Mouse (Mus musculus): ENCODE results near the gene Olfr520. TPM values are rescaled to one million over a fixed set of nuclear protein-coding genes. Genes with fewer than 3 reads are reported as not detected.
"Not testable (repeated sequence)": the region's sequence is repeated elsewhere in the genome, so short reads cannot be mapped to it uniquely, and the experiment has no call there.

Olfr520 gene
- total RNA-seq, 1 experiment from 2014 or later, result not detected

GRCm38 (mm10) chr7:99712431-99712830, 17.6 kb upstream of the Olfr520 start:
- DNase-seq, result no peak

DNA sequence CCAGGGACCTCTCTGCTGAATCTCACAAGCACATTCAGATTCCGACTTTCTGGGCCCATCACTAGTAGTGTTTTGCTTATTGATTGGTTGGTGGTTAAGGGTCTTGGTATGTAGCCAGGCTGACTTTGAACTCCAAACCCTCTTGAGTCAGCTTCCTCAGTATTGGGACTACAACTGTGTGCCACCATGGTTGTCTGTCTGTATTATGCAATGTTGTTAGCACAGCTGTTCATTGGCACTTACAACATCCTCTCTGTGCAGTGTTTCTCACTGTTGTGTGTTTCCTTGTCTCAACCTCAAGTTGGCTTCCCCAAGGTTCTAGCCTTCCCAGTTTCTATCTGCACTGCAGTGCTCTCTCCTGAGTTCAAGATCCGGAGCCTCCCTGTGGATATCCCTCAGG, 13.5 kb upstream of the Olfr520 start:
- no peak for DNase-seq

- no peak for DNase-seq
Measured at GRCm38 (mm10) chr7:99734612-99735011, 4.5 kb downstream of the Olfr520 start.

DNA sequence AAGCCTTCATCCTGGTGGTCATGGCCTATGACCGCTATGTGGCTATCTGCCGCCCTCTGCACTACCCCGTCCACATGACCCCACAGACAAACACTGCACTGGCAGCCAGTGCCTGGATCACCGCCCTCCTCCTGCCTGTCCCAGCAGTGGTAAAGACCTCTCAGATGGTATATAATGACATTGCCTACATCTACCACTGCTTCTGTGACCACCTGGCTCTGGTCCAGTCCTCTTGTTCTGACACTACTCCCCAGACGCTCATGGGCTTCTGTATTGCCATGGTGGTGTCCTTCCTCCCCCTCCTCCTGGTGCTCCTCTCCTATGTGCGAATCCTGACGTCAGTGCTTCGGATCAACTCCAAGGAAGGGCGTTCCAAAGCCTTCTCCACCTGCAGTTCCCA, 5.4 kb downstream of the Olfr520 start:
- DNase-seq, result not testable (repeated sequence)

DNA sequence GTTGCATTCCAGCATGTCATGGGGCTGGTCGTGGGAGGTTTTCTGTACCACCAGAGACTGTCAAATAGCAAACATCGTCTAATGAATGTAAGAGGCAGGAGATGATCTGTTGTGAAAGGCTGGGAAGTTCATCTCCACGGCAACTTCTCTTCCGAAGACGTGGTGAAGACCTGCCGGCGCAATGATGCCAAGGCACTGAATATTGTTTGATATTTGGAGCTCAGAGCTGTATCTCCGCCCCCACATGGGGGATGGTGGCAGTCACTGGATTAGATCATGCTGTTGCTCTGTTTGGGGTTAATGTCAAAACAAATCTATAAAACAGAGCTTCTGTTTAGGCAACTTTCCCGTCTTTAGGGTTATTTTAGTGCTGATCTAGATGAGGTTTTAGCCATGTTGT, 9.2 kb downstream of the Olfr520 start:
- DNase-seq, result no peak

DNA sequence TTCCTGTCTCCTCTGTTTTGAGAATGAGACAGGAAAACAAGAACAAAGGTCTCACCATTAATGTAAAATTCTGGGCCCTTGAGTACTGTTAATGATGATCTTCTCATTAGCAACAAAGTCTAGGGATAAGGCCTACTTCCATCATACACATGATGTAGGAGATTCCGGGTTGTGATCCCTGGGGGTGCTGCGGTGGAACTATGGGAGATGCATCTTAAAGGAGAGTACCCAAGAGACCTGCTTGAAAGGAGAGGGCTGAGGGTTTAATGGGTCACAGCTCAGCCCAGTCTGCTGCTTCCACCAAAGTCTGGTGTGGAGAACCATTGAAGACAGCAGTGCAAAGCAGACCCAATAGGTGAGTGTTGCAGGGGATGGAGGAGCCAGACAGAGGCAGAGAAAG, 33.1 kb downstream of the Olfr520 start, which contains the start of gene Olfr521:
Gene Olfr521 (plus strand): TSS at position 301 of the 400 bp plus-strand sequence.
- no peak for DNase-seq

DNA sequence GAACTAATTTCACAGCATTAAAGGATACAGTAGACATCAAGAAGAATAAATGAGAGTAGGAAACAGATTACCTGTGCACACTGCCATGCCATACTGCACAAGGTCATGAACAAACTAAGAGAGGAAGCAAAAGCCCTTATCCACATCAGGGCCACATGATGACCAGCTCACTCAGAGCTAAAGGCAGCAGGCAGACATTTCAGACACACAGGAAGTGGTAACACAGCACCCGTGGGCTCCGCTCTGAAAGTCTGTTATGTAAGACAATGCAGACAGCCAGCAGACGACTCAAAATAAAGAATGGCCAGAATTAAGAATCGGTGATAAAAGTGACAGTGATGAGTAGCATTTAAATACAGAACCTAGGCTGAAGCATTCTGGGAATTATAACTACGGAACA, 51.3 kb downstream of the Olfr520 start:
- no peak for DNase-seq

DNA sequence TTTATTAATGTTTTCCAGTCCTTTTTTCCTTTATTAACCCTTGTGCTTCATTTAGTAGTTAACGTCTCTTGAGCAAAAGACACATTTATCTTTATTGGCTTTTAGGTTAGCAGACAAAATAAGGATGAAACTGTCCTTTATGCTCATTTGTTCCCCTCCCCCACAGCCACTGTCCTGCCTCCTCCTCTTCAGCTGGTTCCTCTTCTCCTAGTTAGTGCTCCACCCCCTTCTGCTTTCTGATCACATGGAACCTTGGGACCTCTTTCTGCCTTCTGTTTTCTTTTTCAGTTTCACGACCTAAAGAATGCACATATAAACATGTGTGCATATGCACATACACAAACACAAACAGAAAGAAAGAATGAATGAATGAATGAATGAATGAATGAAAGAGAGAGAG, 51.8 kb downstream of the Olfr520 start:
- no peak for DNase-seq

DNA sequence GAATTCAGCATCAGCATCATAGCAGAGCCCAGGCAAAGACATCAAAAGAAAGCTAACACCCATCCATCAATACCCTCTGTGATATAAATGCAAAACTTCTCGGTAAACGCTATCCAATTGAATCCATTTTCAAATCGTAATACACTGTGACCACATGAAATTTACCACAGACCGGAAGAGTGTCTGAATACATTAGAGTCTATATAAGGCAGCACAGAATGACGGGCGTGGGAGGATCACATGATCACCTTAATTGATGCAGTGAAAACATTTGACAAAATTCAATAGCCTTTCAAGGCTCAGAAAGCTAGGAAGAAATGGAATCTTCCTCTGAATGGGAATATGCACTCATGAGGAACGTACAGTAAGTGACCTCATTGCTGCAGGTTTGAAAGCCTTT, 53.3 kb downstream of the Olfr520 start:
- no peak for DNase-seq

DNA sequence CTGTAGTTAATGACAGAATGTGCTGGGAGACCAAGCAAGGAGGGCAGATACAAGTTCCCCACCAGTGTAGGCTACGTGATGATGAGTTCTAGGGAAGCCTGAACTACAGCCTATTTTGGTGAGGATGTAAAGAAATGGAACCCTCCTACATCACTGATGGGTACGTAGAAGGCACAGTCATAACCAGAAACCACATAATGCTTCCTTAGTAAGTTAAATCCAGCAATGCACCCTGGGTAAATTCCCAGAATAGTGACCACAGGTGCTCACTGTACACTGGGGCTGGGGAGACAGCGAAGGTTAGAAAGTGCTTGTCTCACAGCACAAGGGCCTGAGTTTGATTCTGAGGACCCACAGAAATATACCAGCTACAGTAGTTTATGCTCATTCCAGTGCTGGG, 55.5 kb downstream of the Olfr520 start:
- no peak for DNase-seq

Other genes starting within 250 kb of the Olfr520 start
- gene Rps3, start 246.5 kb upstream of the Olfr520 start, total RNA-seq (2021), result 552 and 603 TPM in 2 replicates
- 43.9 and 69.0 TPM in 2 replicates for gene Arrb1, start 194.8 kb upstream of the Olfr520 start, total RNA-seq (2021)
- gene Tpbgl, start 103.2 kb upstream of the Olfr520 start, total RNA-seq (2021), result 16.6 and 23.2 TPM in 2 replicates
- gene Slco2b1, start 18.9 kb upstream of the Olfr520 start, total RNA-seq (2021), result 22.9 and 31.9 TPM in 2 replicates
- not detected in 2 replicates for gene Olfr521, start 33.2 kb downstream of the Olfr520 start, total RNA-seq (2021)
- gene Neu3, start 98.1 kb downstream of the Olfr520 start, total RNA-seq (2021), result 1.6 and 2.7 TPM in 2 replicates
- 2.9 and 6.4 TPM in 2 replicates for gene Xrra1, start 128.8 kb downstream of the Olfr520 start, total RNA-seq (2021)
- 156 and 170 TPM in 2 replicates for gene Spcs2, start 133.2 kb downstream of the Olfr520 start, total RNA-seq (2021)